Mouse (Mus musculus) forelimb bud, embryonic 11.5 days (tissue): ENCODE data around the gene Gm9918.
"Not testable (repeated sequence)": the region's sequence is repeated elsewhere in the genome, so short reads cannot be mapped to it uniquely, and the experiment has no call there.

Experiments used
- DNase-seq: peaks from one replicate; pipeline ENCODE4 v3.0.0-alpha.2; 2012; ENCODE audit warnings: low read depth, low spot score

Gm9918 gene

GRCm38 (mm10) chr15:102270274-102270960 lies at the start of gene Gm9918:
TSS of gene Gm9918 (plus strand) at chr15:102270563.
- DNase-seq: no peak

- no peak for DNase-seq
Observed at GRCm38 (mm10) chr15:102222386-102222785, 48.0 kb upstream of the Gm9918 start.

DNA sequence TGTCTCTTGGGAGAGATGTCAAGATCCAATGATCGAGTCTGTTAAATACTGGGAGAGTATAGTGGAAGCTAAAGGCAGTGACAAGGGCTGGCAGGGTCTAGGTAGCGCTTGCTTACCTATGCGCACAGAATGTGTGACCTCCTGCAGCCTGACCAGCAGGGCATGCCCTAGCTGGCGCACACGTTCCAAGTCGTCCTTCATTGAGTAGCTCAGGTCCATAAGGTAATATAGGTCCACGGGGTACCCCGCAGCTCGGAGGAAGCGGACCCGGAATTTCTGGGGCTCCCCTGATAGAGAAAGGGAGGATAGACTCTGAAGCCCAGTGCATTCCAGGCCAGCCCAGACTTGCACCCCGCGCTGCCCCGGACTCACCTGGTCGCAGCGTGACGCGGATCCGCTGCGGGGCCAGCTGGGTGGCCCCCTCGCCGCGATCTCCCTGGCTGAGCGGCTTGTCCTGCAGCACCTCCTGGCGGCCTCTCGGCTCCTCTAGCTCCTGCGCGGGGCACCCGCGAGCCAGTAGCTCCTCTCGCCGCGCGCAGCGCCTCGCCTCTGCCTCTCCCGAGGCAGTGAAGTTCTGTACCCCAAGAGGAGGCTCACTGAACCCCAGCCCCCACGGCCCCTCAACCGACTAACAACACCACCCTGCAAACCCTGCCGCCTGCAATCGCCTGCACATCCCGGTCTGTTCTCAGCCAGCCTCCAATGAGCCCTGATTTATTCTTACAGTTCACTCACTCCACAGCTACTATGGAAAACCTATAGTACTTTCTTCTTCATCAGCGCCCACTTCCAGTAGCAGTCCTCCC lies 46.0 kb upstream of the Gm9918 start:
- DNase-seq: peak; percentile 70

DNA sequence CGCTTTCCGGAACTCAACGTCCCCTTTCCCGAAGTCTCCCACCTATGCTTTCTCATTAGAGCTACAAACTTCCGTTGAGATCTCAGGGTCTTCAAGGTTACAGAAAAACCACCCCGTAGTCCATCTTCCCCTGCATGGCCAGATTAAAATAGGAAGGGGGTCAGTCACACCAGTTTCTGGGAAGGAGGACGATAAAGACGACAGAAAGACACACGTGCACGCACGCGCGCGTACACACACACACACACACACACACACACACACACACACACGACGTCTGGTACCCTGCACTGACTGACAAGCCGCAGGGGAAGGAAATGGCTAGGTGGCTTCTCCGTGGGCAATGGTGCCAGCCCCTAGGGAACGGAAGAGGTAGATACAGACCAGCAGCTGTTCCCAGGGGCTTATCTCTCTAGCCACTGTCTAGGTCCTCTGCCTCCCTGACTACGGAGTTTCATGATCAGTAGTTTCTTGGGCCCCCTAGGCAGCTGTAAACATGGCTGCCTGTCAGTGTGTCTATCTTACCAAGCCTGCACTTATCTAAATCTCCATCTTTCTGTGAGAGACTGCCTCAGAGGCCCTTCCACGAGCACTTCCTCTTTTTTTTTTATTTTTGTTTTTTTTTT lies 45.3 kb upstream of the Gm9918 start:
- no peak for DNase-seq

DNA sequence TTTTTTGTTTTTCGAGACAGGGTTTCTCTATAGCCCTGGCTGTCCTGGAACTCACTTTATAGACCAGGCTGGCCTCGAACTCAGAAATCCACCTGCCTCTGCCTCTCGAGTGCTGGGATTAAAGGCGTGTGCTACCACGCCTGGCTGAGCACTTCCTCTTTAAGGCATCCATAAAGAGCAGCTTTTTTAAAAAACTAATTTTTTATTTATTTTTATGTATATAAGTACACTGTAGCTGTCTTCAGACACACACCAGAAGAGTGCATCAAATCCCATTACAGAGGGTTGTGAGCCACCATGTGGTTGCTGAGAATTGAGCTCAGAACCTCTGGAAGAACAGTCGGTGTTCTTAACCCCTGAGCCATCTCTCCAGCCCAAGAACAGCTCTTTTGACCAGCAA lies 44.7 kb upstream of the Gm9918 start:
- not testable (repeated sequence) for DNase-seq

GRCm38 (mm10) chr15:102230408-102231321 lies 39.7 kb upstream of the Gm9918 start:
- DNase-seq: no peak

- no peak for DNase-seq
Observed at GRCm38 (mm10) chr15:102231748-102232147, 38.6 kb upstream of the Gm9918 start, which contains the start of gene Itgb7. TSS of gene Itgb7 (minus strand) at chr15:102231944.

DNA sequence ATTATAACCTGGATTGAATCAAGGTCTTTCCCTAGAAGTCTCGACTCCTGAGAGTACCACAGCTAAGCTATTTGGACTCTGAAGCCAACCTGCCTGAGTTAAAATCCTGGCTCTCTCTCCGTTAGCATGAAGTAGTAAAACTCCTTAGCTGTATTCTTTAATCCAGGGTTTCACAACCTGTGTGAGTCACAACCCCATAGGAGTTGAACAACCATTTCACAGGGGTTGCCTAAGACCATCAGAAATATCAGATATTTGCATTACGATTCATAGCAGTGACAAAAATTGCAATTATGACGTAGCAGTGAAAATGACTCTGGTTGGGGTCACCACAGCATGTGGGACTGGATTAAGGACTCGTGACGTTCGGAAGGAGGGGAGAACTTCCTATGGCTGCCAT lies 37.6 kb upstream of the Gm9918 start:
- no peak for DNase-seq

GRCm38 (mm10) chr15:102233896-102234295 lies 36.5 kb upstream of the Gm9918 start:
- DNase-seq: no peak

- no peak for DNase-seq
Observed at GRCm38 (mm10) chr15:102235371-102236027, 34.9 kb upstream of the Gm9918 start.

DNA sequence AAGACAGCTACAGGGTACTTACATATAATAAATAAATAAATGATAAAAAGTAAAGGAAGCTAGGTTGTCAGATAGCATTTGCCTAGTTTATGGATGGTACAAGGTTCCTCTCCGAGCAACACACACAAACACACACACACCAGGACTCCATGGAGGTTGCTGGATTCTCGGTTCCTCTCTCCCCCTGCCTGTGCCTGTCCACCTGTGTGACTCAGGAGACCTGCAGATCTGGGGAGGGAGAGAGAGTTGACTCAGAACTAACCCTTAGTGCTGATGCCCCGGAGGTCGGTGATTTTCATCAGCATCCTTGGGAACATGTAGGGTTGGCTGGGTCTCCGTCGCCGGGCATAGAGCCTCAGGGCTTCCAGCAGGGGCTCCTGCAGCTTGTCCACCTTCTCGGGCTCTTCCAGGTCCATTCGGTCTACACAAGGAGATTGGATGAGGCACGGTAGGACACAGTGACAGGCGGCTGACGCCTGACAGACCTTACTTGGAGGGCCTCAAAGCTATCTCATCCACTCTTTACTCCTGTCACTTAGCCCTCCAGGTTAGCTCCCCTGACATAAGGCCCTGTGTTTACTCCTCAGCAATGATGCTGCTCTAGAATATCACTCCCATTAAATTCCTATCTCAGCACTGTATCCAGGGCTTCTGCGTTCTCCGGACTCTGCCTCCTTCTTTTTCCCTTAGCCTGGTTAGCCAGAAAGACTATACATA lies 31.7 kb upstream of the Gm9918 start:
- no peak for DNase-seq

- DNase-seq: no peak
Observed at GRCm38 (mm10) chr15:102239260-102239590, 31.1 kb upstream of the Gm9918 start.

DNA sequence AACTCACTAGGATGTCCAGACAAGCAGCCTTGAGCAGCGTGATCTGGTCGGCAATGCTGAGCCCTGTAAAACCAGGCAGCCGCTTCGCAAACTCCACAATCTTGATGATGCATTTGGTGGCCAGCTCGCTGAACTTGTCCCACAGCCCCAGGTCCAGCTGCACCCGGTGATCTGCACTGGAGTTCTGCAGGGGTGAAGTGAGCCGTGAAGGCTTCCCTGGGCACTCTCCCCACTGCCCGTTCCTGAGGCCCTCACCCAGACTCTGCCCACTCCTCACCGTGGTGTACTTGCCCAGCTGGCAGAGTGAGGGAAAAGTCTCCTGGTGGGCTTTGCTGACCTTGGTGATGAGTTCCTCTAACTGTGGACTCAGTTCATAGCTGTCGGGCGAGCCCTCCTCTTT lies 30.5 kb upstream of the Gm9918 start:
- no peak for DNase-seq

- DNase-seq: no peak
Observed at GRCm38 (mm10) chr15:102240607-102241006, 29.8 kb upstream of the Gm9918 start.

DNA sequence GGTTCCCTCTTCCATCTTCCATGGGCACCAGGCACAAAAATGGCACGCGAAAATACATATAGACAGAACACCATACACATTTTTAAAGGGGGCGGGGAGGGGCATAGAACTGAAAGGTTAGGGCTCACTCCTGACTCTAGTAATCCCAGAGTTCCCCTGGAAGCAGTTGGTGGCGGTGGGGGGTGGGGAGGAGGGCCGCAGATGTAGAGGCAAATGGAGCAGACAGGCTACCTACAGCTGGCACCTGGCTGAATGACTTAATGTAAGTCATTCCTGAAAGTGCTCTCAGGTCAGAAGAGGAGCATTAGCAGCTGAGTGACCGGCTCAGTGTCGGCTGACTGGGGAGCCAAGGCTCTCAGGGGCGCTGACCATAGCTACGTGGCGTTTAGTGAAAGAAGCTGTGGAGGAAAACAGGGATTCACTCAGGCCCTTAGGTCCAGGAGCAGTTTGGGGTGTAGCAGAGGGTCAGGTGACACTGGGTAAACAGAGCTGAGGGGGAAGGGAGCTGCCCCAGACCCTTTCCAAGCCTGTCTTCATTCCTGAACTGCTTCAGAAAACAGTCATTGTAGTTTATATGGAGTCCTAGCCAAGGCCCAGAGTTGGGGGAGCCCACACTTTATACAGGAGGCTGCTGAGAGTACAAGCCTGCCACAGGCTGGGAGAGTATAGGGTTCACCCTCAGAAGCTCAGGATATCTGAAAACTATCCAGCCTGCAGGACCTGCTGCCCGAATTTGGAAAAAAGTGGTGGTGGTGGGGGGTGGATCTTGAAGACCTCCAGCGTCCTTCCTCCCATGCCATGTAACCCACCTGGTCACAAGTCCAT lies 27.7 kb upstream of the Gm9918 start:
- DNase-seq: no peak

- DNase-seq: no peak
Observed at GRCm38 (mm10) chr15:102243229-102244190, 26.9 kb upstream of the Gm9918 start.

GRCm38 (mm10) chr15:102244306-102245191 lies 25.8 kb upstream of the Gm9918 start:
- DNase-seq: no peak
